Mouse (Mus musculus): ENCODE data around the gene Rgs7bp. TPM values are rescaled to one million over a fixed set of nuclear protein-coding genes. Genes with fewer than 3 reads are reported as not detected.
"Not testable (repeated sequence)": the region's sequence is repeated elsewhere in the genome, so short reads cannot be mapped to it uniquely, and the experiment has no call there.

Gene Rgs7bp
- total RNA-seq, 2 experiments from 2014 or later = 2.5 to 2.9 TPM

- no peak for DNase-seq (ENCODE audit: low spot score in 2 of 2)
Observed at GRCm38 (mm10) chr13:104938966-104939593, 115.7 kb downstream of the Rgs7bp start.

GRCm38 (mm10) chr13:104937759-104938158, 117.0 kb downstream of the Rgs7bp start:
- no peak for DNase-seq (ENCODE audit: low spot score in 2 of 2)

GRCm38 (mm10) chr13:104936586-104936985, 118.1 kb downstream of the Rgs7bp start:
- DNase-seq (ENCODE audit: low spot score in 2 of 2) = no peak

DNA sequence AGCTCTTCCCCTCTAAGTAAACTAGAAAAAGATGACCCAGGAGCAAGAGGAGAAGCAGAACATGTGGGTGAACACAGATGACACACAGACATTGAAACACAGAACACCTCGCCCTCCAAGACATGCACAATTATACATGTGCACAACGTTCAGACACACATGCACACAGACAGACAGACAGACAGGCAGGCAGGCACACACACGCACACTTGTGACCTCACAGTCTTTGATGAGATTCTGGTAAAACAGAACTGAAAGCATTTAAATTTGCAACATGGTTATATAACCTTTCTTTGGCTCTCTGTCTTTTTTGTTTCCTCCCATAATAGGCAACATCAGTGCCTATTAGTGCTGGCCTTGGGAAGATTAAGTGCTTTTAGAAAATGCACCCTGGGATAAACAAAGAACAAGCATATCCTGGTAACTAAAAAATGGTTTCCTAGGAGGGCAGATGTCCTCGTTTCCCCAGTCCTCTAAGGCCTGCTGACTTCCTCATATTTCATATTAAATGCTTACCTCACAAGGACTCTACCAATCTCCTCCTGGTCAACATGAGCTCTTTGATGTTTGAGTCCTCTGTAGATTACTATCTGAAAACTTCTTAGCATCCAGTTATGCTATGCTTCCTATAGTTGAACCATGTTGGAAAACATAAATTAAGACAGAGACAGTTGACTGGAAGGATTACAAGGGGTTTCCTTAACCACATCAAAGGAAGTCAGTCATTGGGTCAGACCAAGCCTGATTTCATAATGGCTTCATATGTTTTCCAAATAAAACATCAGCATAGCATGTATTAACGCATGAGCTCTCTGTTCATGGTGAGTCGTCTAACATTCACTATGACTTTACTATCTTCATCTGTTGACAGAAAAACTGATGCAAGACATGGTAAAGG, 122.8 kb downstream of the Rgs7bp start:
- no peak for DNase-seq (ENCODE audit: low spot score in 2 of 2)

- no peak for DNase-seq (ENCODE audit: low spot score in 2 of 2)
Observed at GRCm38 (mm10) chr13:104930814-104931213, 123.9 kb downstream of the Rgs7bp start.

- no peak for DNase-seq (ENCODE audit: low spot score in 2 of 2)
Observed at GRCm38 (mm10) chr13:104918663-104919062, 136.1 kb downstream of the Rgs7bp start.

DNA sequence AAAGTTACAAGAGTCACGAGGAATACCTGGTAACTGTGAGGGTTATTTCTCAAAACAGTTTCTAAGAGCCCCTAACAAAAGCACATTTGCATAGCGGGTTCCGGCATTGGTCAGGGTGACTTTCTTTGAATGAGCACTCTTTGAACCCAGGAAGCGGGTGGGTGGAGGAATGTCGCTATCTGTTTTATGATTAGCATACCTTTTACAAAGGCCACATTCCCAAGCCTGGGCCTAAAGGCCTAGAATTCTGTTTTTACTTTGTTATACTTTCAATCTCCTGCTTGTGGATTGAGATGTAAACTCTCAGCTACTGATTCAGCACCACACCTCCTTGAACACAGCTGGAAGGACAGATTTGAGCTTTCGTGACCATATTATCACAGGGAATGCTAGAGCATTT, 138.0 kb downstream of the Rgs7bp start:
- DNase-seq (ENCODE audit: low spot score in 2 of 2) = not testable (repeated sequence)

DNA sequence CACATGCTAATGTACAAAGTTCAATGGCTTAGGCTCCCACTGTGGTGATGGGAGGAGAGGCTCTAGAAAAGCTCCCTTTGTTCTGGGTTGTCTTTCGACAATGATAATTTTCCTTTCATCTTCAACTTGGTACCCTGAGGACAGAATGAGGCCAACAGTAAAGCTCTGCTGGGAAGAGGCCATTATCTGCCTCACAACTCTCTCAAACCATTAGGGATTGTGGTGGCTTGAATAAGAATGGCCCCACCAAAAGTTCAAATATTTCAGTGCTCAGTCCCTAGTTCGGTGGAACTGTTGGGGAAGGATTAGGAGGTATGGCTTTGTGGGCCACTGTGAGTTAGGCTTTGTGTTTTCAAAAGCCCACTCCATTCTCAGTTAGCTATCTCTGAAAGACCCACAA, 138.6 kb downstream of the Rgs7bp start:
- DNase-seq (ENCODE audit: low spot score in 2 of 2) = no peak

- DNase-seq (ENCODE audit: low spot score in 2 of 2) = no peak
Observed at GRCm38 (mm10) chr13:104914288-104914895, 140.3 kb downstream of the Rgs7bp start.

DNA sequence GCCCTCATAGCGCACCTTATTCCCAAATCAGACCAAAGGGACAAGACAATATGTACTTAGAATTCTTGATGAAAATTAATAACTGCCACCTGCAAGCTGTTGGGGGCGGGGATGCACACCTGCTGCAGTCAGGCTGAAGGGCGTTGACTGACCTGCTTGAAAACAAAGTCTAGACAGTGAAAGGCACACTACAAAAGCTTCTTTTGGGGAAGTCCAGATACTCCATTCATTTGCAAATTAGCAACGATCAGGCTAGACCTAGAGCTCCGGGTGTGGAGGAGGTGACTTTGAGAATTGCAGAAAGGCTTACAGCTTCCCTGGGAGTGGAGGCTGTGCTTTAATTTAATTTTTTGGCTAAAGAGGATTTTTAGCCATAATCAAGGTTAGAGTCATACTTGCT, 143.1 kb downstream of the Rgs7bp start:
- not testable (repeated sequence) for DNase-seq (ENCODE audit: low spot score in 2 of 2)

GRCm38 (mm10) chr13:104911006-104911405, 143.7 kb downstream of the Rgs7bp start:
- not testable (repeated sequence) for DNase-seq (ENCODE audit: low spot score in 2 of 2)

DNA sequence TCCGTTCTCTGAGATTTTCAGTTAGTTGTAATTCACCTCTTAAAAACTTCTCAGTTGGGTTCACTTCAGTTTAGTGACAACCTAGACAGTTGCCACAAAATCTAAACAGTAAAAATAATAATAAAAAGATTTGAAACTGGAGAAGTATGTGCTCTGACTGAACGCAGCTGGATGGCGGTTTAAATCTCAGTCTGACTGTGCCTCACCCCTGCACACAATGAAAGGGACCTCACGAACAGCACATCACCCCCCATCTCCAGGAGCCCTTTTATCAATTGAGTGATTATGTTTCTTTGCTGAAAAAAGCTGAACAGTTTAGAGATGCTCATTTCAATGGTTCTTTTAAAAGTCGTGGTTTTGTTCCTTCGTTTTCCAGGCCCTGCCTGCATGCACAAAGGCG, 146.0 kb downstream of the Rgs7bp start:
- DNase-seq (ENCODE audit: low spot score in 2 of 2) = no peak

Other genes with a start within 250 kb of the Rgs7bp start
- gene Cwc27, start 237.8 kb downstream of the Rgs7bp start, total RNA-seq (2021) = 10 to 100 TPM; 20.1 to 22.6 TPM
- gene Shisal2b, start 191.0 kb downstream of the Rgs7bp start, total RNA-seq (2021) = not detected
- not detected for gene 4933425L06Rik, start 27.2 kb upstream of the Rgs7bp start, total RNA-seq (2021)
- 1 to 10 TPM; 1.5 to 2.1 TPM for gene Rnf180, start 239.9 kb upstream of the Rgs7bp start, total RNA-seq (2021)